Mouse (Mus musculus) heart, embryonic 10.5 days (tissue): Measurements from ENCODE around the gene Vamp2. TPM values are rescaled to one million over a fixed set of nuclear protein-coding genes. Genes with fewer than 3 reads are reported as not detected.

Experiments used
- DNase-seq: peaks from one replicate; pipeline ENCODE4 v3.0.0-alpha.2; 2017; ENCODE audit warnings: low spot score
- H3K27ac ChIP-seq: fragments of 300-500 bp; sonication (generic); 2 replicates; pipeline ENCODE4 v1.5.1; 2016; ENCODE audit warnings: mild to moderate bottlenecking
- H3K27me3 ChIP-seq: fragments of 300-500 bp; sonication (generic); 2 replicates; pipeline ENCODE4 v1.6.1; 2016; ENCODE audit warnings: mild to moderate bottlenecking; ENCODE audit not compliant: poor library complexity, insufficient read depth, severe bottlenecking
- H3K36me3 ChIP-seq: fragments of 300-500 bp; sonication (generic); 2 replicates; pipeline ENCODE4 v1.6.1; 2016; ENCODE audit warnings: mild to moderate bottlenecking, moderate library complexity
- H3K4me1 ChIP-seq: fragments of 300-500 bp; sonication (generic); 2 replicates; pipeline ENCODE4 v1.6.1; 2016; ENCODE audit warnings: mild to moderate bottlenecking
- H3K4me3 ChIP-seq: fragments of 300-500 bp; sonication (generic); 2 replicates; pipeline ENCODE4 v1.5.1; 2016; ENCODE audit warnings: mild to moderate bottlenecking, moderate library complexity
- H3K9me3 ChIP-seq: fragments of 300-500 bp; sonication (generic); 2 replicates; pipeline ENCODE4 v1.6.1; 2016; ENCODE audit warnings: mild to moderate bottlenecking, moderate library complexity
- WGBS: fragments of 180-500 bp; shearing (Covaris S2); methylation state at CpG from one replicate; pipeline ENCODE4 v1.1.7; 2016; 5-methylcytosine and 5-hydroxymethylcytosine counted together
- polyA plus RNA-seq: library from polyadenylated mRNA; unstranded; fragments of >200 nt; fragmentation: Nextera tagmentation; extraction: Ambion mirVana; gene quantifications from 2 replicates; pipeline ENCODE4 v1.2.1, GENCODE M21; 2016

The Vamp2 gene
- polyA plus RNA-seq, 1 experiment from 2014 or later, result 85.8 TPM

GRCm38 (mm10) chr11:69078805-69079438 lies 9.4 kb upstream of the Vamp2 start:
- Histone ChIP-seq H3K4me3 (no peak overlapping the region), H3K27me3 (no peaks in the 10 kb centered on the region), H3K9me3 (no peaks in the 10 kb centered on the region), H3K36me3 (no peaks in the 10 kb centered on the region), H3K4me1 (peaks cover 11% of the 10 kb centered on the region), H3K27ac (no peak overlapping the region)
- 74% methylated on average over 5 of the region's 5 CpGs for WGBS
- DNase-seq, result no peak

GRCm38 (mm10) chr11:69080102-69080854 lies 8.0 kb upstream of the Vamp2 start:
- Histone ChIP-seq H3K27ac (no peak overlapping the region), H3K36me3 (no peaks in the 10 kb centered on the region), H3K27me3 (no peaks in the 10 kb centered on the region), H3K4me3 (no peak overlapping the region), H3K9me3 (no peaks in the 10 kb centered on the region), H3K4me1 (0 out of 2 replicates have a peak, but pooled peaks cover 4% of the 10 kb centered on the region)
- WGBS, result 79% methylated on average over 15 of the region's 15 CpGs
- DNase-seq, result no peak

DNA sequence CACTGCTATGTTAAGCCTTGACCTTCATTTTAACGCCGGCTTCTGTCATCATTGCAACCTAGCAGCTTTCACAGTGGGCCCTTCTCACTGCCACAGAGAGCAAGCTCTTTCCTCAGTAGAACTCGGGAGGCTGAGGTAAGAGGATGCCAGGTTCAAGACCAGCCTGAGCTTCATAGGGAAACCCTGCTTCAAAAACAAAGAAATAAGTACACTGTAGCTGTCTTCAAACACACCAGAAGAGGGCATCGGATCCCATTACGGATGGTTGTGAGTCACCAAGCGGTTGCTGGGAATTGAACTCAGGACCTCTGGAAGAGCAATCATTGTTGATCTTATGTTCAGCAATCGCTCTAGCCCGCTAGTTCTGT lies 7.5 kb upstream of the Vamp2 start:
- no peaks in the 10 kb centered on the region for H3K27me3 ChIP-seq
- no peak for DNase-seq
- H3K36me3 ChIP-seq, result no peaks in the 10 kb centered on the region
- H3K27ac ChIP-seq, result no peak overlapping the region
- H3K4me1 ChIP-seq, result peaks cover 7% of the 10 kb centered on the region
- no peaks in the 10 kb centered on the region for H3K9me3 ChIP-seq
- no peak overlapping the region for H3K4me3 ChIP-seq
- 88% methylated on average over 8 of the region's 8 CpGs for WGBS

DNA sequence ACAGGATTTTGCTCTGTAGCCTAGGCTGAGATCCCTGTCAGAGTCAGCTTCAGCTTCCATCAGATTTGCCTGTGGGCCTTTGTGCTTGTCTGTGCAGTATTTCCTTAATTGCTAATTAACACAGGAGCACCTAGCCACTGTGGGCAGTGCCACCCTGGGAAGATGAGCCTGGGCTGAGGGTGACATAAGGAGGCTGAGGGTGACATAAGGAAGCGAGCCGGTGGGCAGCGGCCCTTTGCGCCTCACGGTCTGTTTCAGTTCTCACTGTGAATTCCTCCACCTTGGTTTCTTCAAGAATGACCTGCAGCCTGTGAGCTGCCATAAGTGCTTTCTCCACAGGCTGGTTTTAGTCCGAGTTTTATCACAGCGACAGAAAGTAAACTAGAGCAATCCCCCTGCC lies 6.7 kb upstream of the Vamp2 start:
- no peak for DNase-seq
- Histone ChIP-seq H3K27me3 (no peaks in the 10 kb centered on the region), H3K4me3 (no peak overlapping the region), H3K4me1 (peaks cover 15% of the 10 kb centered on the region), H3K9me3 (no peaks in the 10 kb centered on the region), H3K36me3 (no peaks in the 10 kb centered on the region), H3K27ac (no peak overlapping the region)
- WGBS, result 85% methylated on average over 7 of the region's 7 CpGs

- 68% methylated on average over 6 of the region's 6 CpGs for WGBS
- no peak for DNase-seq
- Histone ChIP-seq H3K4me3 (no peak overlapping the region), H3K4me1 (peaks cover 49% of the 10 kb centered on the region), H3K36me3 (peaks cover 15% of the 10 kb centered on the region), H3K27me3 (no peaks in the 10 kb centered on the region), H3K27ac (peak overlapping the region; percentile 100; the same call in 1 of the 2 replicates), H3K9me3 (no peaks in the 10 kb centered on the region)
These were observed 2.7 kb upstream of the Vamp2 start for GRCm38 (mm10) chr11:69085608-69086007.

DNA sequence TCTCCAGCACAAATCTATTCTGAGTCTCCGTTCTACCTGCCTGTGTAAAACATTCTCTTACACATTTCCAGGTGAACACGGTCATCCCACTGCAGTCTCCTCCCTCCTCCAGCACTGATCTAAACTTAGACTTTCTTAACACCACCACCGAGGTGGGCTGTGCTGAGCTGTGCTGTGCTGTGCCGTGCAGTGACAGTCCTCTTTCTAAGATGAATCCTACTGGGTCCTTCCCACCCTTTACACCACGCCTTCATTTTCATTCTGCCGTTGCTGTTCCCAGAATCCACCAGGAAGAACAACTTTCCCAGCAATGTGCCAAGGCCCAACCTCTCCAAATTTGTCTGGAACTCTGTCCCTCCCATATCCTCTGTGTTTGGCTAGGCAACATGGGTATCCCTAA lies 1.9 kb upstream of the Vamp2 start:
- peaks cover 54% of the 10 kb centered on the region for H3K4me1 ChIP-seq
- peak overlapping the region; percentile 100 for H3K27ac ChIP-seq
- 39% methylated on average over 6 of the region's 6 CpGs for WGBS
- peak overlapping the region; percentile 35; the same call in 1 of the 2 replicates for H3K4me3 ChIP-seq
- H3K9me3 ChIP-seq, result no peaks in the 10 kb centered on the region
- no peaks in the 10 kb centered on the region for H3K27me3 ChIP-seq
- peaks cover 23% of the 10 kb centered on the region for H3K36me3 ChIP-seq
- no peak for DNase-seq

DNA sequence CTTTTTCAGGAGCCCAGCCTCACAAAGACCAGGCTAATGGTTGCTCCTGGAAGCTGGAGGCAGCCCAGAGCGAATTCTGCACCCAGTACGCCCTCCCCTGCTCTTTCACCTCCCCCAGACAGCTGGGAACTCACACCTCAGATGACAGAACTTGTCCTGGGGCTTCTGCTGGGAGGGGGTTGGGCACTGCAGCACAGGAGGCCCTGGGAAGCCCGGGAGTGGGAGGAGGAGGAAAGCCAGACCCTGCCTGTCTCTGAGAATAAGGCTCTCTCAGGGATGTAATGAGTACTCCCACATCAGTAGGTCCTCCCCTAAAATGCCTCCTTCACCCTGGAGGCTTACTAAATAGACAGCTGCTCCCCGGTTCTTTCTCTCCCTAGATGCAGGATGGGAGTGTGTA lies 1.2 kb upstream of the Vamp2 start:
- WGBS, result 15% methylated on average over 4 of the region's 4 CpGs
- no peaks in the 10 kb centered on the region for H3K27me3 ChIP-seq

DNA sequence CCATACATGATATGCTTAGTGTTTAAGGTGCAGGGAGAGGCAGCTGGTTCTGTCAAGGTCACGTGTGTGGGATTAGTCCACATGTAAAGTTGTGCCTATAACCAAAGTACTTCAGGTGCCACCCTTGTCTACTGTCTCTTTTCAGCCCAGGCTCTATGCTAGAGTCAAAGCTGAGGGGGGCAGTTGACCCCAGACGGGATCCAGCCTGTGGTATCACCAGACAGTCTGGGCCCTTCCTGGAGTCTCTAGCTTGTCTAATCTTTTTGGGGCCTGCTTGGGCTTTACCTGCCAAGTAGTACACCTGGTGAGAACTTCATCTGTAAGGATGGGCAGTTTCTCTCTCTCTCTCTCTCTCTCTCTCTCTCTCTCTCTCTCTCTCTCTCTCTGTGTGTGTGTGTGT lies 693 bp upstream of the Vamp2 start:
- no peak for DNase-seq
- H3K27ac ChIP-seq, result peak overlapping the region; percentile 100
- peak overlapping the region; percentile 98 for H3K4me3 ChIP-seq
- H3K9me3 ChIP-seq, result no peaks in the 10 kb centered on the region
- WGBS, result 53% methylated on average over 2 of the region's 2 CpGs
- H3K27me3 ChIP-seq, result no peaks in the 10 kb centered on the region
- H3K4me1 ChIP-seq, result peaks cover 62% of the 10 kb centered on the region
- H3K36me3 ChIP-seq, result peaks cover 34% of the 10 kb centered on the region

More for the DNA sequence above, 1.2 kb upstream of the Vamp2 start:
- no peak for DNase-seq
- H3K27ac ChIP-seq, result peak overlapping the region; percentile 100
- H3K9me3 ChIP-seq, result no peaks in the 10 kb centered on the region
- H3K4me3 ChIP-seq, result peak overlapping the region; percentile 35
- H3K4me1 ChIP-seq, result peaks cover 61% of the 10 kb centered on the region
- H3K36me3 ChIP-seq, result peaks cover 29% of the 10 kb centered on the region

DNA sequence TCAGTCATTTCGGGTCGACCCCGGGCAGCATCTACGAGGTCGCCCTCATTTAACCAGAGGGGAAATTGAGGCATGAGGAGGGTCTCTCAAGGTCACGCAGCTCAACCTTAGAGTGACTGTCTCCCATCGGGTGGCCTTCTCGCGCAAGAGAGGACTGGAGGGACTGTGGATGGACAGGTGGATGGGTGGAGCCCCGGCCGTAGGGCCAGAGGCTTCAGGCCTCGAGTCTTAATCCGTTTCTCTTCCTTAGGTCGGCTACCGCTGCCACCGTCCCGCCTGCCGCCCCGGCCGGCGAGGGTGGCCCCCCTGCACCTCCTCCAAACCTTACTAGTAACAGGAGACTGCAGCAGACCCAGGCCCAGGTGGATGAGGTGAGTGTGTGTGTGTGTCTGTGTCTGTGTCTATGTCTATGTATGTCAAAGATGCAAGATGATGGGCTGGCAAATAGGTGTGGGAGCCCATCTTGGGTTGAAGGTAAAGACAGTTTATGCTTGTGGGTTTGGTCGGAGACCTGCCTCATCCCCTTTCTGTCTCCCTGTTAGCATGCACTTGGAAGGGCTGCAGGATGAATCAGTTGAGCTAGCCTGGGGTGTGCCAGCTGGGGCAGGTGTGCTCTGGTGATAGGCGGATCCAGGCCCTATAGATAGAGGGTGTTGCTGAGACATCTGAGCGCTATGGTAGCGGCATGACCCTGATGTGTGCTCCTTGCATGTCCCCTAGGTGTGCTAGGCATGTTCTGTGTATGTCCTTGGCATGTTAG lies 746 bp downstream of the Vamp2 start:
- Histone ChIP-seq H3K4me3 (peak overlapping the region; percentile 98), H3K9me3 (no peaks in the 10 kb centered on the region), H3K36me3 (peaks cover 38% of the 10 kb centered on the region), H3K27ac (peak overlapping the region; percentile 100), H3K27me3 (no peaks in the 10 kb centered on the region), H3K4me1 (peaks cover 62% of the 10 kb centered on the region)
- 9% methylated on average over 25 of the region's 25 CpGs for WGBS
- no peak for DNase-seq

DNA sequence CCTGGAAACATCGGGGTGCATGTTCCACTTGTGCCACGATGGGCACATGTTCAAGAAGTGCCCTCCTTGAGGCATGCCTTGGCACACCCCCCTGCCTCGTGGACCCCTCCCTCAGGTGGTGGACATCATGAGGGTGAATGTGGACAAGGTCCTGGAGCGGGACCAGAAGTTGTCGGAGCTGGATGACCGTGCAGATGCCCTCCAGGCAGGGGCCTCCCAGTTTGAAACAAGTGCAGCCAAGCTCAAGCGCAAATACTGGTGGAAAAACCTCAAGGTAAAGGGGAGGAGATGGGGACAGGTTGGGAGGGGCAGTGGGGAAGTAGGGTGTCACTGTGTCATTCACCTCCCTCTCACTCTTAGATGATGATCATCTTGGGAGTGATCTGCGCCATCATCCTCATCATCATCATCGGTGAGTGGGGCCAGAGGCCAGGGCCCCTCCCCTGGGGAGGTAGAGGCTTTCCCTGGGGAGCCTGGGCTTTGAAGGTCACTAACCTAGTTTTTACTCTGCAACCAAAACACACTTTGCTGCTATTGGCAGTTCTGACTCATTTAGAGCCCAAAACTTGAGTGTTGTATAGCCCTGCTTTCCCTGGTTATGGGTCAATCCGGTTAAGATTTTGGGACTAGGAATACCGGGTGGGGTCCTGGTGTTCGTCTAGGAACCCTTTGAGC lies 1.5 kb downstream of the Vamp2 start:
- peaks cover 62% of the 10 kb centered on the region for H3K4me1 ChIP-seq
- peak overlapping the region; percentile 98 for H3K4me3 ChIP-seq
- H3K27ac ChIP-seq, result peak overlapping the region; percentile 100
- no peaks in the 10 kb centered on the region for H3K27me3 ChIP-seq
- no peak for DNase-seq
- peaks cover 38% of the 10 kb centered on the region for H3K36me3 ChIP-seq
- H3K9me3 ChIP-seq, result no peaks in the 10 kb centered on the region
- 89% methylated on average over 12 of the region's 12 CpGs for WGBS

DNA sequence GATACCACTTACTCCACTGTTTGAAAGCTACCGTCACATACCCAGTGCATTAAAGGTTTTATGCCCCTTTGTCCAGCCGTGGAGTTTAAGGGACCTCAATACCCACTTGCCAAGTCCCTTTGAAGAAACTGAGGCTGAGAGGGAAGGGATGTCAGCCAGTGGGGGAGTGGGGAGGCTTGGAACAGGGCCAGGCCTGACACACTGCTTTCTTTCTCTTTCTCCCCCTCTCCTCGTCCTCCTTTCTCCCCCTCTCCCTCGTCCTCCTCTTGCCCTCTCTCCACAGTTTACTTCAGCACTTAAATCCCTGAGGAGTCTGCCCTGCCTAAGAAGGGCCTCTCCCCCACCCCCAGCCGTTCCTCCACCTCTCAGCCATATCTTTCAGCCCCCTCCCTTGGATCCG lies 2.1 kb downstream of the Vamp2 start:
- Histone ChIP-seq H3K27me3 (no peaks in the 10 kb centered on the region), H3K4me1 (peaks cover 62% of the 10 kb centered on the region), H3K36me3 (peaks cover 38% of the 10 kb centered on the region), H3K27ac (peak overlapping the region; percentile 100; the same call in 1 of the 2 replicates), H3K4me3 (peak overlapping the region; percentile 36), H3K9me3 (no peaks in the 10 kb centered on the region)
- 64% methylated on average over 6 of the region's 6 CpGs for WGBS
- DNase-seq, result no peak

GRCm38 (mm10) chr11:69091566-69092385 lies 3.5 kb downstream of the Vamp2 start:
- H3K36me3 ChIP-seq, result peaks cover 38% of the 10 kb centered on the region
- H3K27me3 ChIP-seq, result no peaks in the 10 kb centered on the region
- no peaks in the 10 kb centered on the region for H3K9me3 ChIP-seq
- 63% methylated on average over 7 of the region's 7 CpGs for WGBS
- H3K4me1 ChIP-seq, result peaks cover 61% of the 10 kb centered on the region
- H3K27ac ChIP-seq, result no peak overlapping the region
- no peak for DNase-seq
- H3K4me3 ChIP-seq, result no peak overlapping the region; the same call in 1 of the 2 replicates
